ENCODE assay signal across 15 mouse cellular contexts in the genomic region with DNA sequence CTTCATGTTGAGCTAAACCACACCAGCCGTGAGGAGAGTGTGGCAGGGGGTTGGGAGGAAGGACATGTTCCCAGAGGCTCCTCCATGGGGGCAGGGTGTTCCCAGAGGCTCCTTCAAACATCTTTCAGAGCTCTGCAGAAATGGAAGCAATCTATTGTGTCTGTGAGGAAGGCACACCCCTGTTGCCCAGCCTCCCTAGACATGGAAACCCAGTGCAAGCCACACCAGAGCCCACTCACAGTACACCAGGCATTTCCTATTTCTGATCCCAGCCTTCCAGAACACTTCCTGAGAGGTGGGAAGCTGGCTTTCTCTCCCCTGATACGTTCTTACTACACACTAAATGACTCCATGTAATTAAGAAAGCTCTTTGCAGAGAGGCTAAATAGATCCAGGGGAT. TPM values are rescaled to one million over a fixed set of nuclear protein-coding genes. Genes with fewer than 3 reads are reported as not detected.
DNase-seq lines count a peak whose midpoint lies in the region; ATAC-seq lines count a peak whose summit lies in the region.
"Had no signal": no experiment of that assay in that cellular context is flagged by ENCODE, and none has a peak within 500 bp of the region (broad histone marks: within the 10 kb centered on the region; RNA-seq: fewer than 3 reads in every experiment).

No protein-coding gene starts in this region.

- H3K9ac ChIP-seq in lung, embryonic 16.5 days (ENCODE audit: low read length) = no peak overlapping the region
- no peak overlapping the region for H3K9ac ChIP-seq in neural tube, embryonic 14.5 days (replicated peaks; ENCODE audit: low read depth, low read length)
- H3K9ac ChIP-seq: forebrain, embryonic 12.5 days; hindbrain, embryonic 14.5 days; liver, embryonic 13.5 days had no signal

- 39% methylated on average over 2 of the region's 2 CpGs for WGBS in lung, embryonic 16.5 days
- 45% methylated on average over 2 of the region's 2 CpGs for WGBS in heart, embryonic 10.5 days
- 43% methylated on average over 2 of the region's 2 CpGs for WGBS in neural tube, embryonic 14.5 days

- no peak overlapping the region for H3K4me2 ChIP-seq in lung, embryonic 16.5 days (ENCODE audit: low read depth, low read length)
- no peak overlapping the region for H3K4me2 ChIP-seq in neural tube, embryonic 14.5 days (ENCODE audit: low read depth, low read length)
- H3K4me2 ChIP-seq: forebrain, embryonic 12.5 days; hindbrain, embryonic 14.5 days; liver, embryonic 13.5 days had no signal

- no peaks in the 10 kb centered on the region for H3K27me3 ChIP-seq in lung, embryonic 16.5 days (ENCODE audit: control insufficient read depth, insufficient read depth, low read depth, low read length)
- H3K27me3 ChIP-seq in heart, embryonic 10.5 days (ENCODE audit: insufficient read depth, poor library complexity, severe bottlenecking) = no peaks in the 10 kb centered on the region
- H3K27me3 ChIP-seq in neural tube, embryonic 14.5 days (ENCODE audit: control insufficient read depth, insufficient read depth, low read length) = no peaks in the 10 kb centered on the region
- H3K27me3 ChIP-seq: forebrain, embryonic 12.5 days; liver, embryonic 13.5 days had no signal

- no peaks in the 10 kb centered on the region for H3K9me3 ChIP-seq in lung, embryonic 16.5 days (ENCODE audit: control insufficient read depth, low read length)
- H3K9me3 ChIP-seq in heart, embryonic 10.5 days = no peaks in the 10 kb centered on the region
- H3K9me3 ChIP-seq in neural tube, embryonic 14.5 days (ENCODE audit: control insufficient read depth, low read length) = no peaks in the 10 kb centered on the region
- H3K9me3 ChIP-seq: forebrain, embryonic 12.5 days; liver, embryonic 13.5 days had no signal

- H3K36me3 ChIP-seq in lung, embryonic 16.5 days (ENCODE audit: control insufficient read depth, insufficient read depth, low read length) = no peaks in the 10 kb centered on the region
- H3K36me3 ChIP-seq in heart, embryonic 10.5 days = peaks cover 7% of the 10 kb centered on the region; the same call in 1 of the 2 replicates
- no peaks in the 10 kb centered on the region for H3K36me3 ChIP-seq in neural tube, embryonic 14.5 days (ENCODE audit: control insufficient read depth, insufficient read depth, low read length)
- H3K36me3 ChIP-seq: liver, embryonic 13.5 days had no signal

- H3K4me3 ChIP-seq in lung, embryonic 16.5 days (ENCODE audit: low read length) = no peak overlapping the region
- H3K4me3 ChIP-seq in heart, embryonic 10.5 days = no peak overlapping the region
- no peak overlapping the region for H3K4me3 ChIP-seq in neural tube, embryonic 14.5 days (ENCODE audit: low read depth, low read length)
- H3K4me3 ChIP-seq: forebrain, embryonic 12.5 days; layer of hippocampus, adult 2 months; liver, embryonic 13.5 days had no signal

- H3K4me1 ChIP-seq in lung, embryonic 16.5 days (replicated peaks; ENCODE audit: control insufficient read depth, insufficient read depth, low read length) = no peaks in the 10 kb centered on the region
- peaks cover 5% of the 10 kb centered on the region; the same call in 1 of the 2 replicates for H3K4me1 ChIP-seq in heart, embryonic 10.5 days
- H3K4me1 ChIP-seq in neural tube, embryonic 14.5 days (ENCODE audit: control insufficient read depth, insufficient read depth, low read length) = no peaks in the 10 kb centered on the region
- H3K4me1 ChIP-seq: forebrain, embryonic 12.5 days; liver, embryonic 13.5 days had no signal

- ATAC-seq in lung, embryonic 16.5 days (ENCODE audit: low read depth) = peak; percentile 49; the same call in 1 of the 2 replicates
- peak; percentile 44; the same call in 1 of the 2 replicates for ATAC-seq in neural tube, embryonic 14.5 days (ENCODE audit: low read depth)
- ATAC-seq: CD4-positive, CD25-positive, alpha-beta regulatory T cell, adult 4 months had no signal

- H3K27ac ChIP-seq in lung, embryonic 16.5 days (ENCODE audit: low read length) = no peak overlapping the region
- peak overlapping the region; percentile 16; the same call in 1 of the 2 replicates for H3K27ac ChIP-seq in heart, embryonic 10.5 days
- no peak overlapping the region; the same call in 1 of the 2 replicates for H3K27ac ChIP-seq in neural tube, embryonic 14.5 days (ENCODE audit: low read depth, low read length)
- H3K27ac ChIP-seq: forebrain, embryonic 12.5 days; hindbrain, embryonic 14.5 days; layer of hippocampus, adult 2 months; liver, embryonic 13.5 days had no signal

- no peak for DNase-seq in lung, postnatal 14 days
- no peak for DNase-seq in heart, embryonic 10.5 days (ENCODE audit: low spot score)
- DNase-seq in kidney, postnatal 14 days = peak; percentile 44
- DNase-seq in spleen, postnatal 4 days (ENCODE audit: low spot score in 2 of 2) = no peak
- no peak for DNase-seq in cerebellum, postnatal 14 days
- no peak for DNase-seq in embryo, embryonic 10.5 days (ENCODE audit: low spot score)
- DNase-seq: cerebellum, adult 18-20 months; gastrocnemius, postnatal 10 days; liver, embryonic 13.5 days had no signal

RNA-seq across cellular contexts. Expression of gene Tiam2, which starts 20.4 kb away (rescaled TPM):
- polyA plus RNA-seq in lung, embryonic 16.5 days (2015; fragmentation: Nextera tagmentation; extraction: Ambion mirVana) = 6.0 TPM in 2 replicates
- 3.5 and 3.7 TPM in 2 replicates for polyA plus RNA-seq in heart, embryonic 10.5 days (2016; fragmentation: Nextera tagmentation; extraction: Ambion mirVana)
- 7.8 and 9.3 TPM in 2 replicates for polyA plus RNA-seq in neural tube, embryonic 14.5 days (2014; fragmentation: Nextera tagmentation; extraction: Ambion mirVana)
